Mouse (Mus musculus): ENCODE measurements at regions not wholly inside any gene's neighbourhood (a gene's known extent, or its start where the extent isn't known, plus 50 kb on each side); places are given as distances from the start of the nearest gene placed in this dataset.
A peak's percentile ranks its signal among the peaks of the same experiment; 100 is the strongest.

DNA sequence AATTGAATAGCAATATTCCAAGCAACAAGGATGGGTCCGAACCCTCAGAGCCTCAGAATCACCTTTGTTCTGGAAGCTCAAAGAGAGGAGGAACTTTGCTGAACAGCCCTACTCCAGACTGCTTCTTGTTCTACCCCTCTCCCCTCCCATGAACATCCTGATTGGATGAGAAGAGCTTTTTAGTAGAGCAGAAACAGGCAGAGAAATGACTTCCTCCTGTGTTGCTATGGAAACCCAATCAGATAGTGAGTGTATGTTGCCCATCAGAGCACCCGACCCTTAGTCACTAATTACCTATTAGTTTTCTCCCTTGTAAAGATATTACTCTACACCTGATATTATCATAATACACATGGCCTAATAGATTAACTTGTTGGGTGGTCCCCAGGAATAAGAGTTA lies 469.4 kb upstream of the Rgma start:
- no peak for DNase-seq (ENCODE audit: inconsistent ontology term)

GRCm38 (mm10) chr7:72906536-72906935 lies 468.8 kb upstream of the Rgma start:
- DNase-seq (ENCODE audit: inconsistent ontology term), result peak; percentile 47

DNA sequence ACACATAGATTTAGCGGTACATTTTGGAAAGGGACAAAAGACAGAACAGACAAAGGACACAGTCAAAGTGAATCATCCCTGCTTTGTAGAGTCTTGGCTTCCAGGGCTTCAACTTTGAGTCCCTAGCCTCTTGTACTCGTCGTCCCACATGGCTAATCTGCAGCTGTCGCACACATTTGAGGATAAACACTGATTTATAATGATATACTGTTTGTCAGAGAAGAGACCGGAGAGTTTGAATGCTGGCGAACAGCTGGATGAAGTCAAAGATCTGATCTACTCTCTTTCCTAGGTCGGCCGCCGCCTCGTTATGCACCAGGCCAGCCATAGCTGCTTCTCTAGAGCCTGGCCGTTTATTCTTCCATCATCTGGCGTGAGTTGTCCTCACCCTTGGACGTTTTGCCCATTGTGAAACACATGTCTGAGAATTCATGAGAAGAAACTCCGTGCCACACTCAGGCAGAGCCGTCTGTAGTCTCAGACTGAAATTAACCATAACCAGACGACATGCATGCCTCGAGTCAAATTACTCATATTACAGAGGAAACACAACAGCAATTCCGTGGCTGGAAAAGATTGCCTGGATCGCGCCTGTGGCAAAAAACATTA lies 448.4 kb upstream of the Rgma start:
- DNase-seq (ENCODE audit: inconsistent ontology term), result peak; percentile 6

GRCm38 (mm10) chr7:72938842-72939241 lies 436.5 kb upstream of the Rgma start:
- DNase-seq (ENCODE audit: inconsistent ontology term), result peak; percentile 57

DNA sequence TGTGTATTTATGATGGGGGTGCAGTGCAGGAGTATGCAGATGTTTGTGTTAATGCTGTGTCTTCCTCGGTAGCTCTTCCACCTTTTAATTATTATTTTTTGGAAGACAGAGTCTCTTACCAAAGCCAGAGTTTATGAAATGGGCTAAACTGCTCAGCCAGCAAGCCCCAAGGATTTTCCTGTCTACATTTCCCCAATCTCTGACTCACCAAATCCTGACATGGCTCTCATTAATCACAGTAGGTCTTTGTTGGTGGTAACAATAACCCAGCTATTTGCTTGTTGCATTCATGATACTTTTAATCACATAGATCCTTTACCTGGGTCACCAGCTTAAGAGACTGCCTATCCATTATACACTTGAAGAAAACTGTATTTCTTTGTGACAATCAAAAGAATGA lies 427.8 kb upstream of the Rgma start:
- peak; percentile 33 for DNase-seq (ENCODE audit: inconsistent ontology term)

- no peak for DNase-seq (ENCODE audit: inconsistent ontology term)
These were observed 427.3 kb upstream of the Rgma start for GRCm38 (mm10) chr7:72948026-72948425.

- DNase-seq (ENCODE audit: inconsistent ontology term), result no peak
These were observed 426.6 kb upstream of the Rgma start for GRCm38 (mm10) chr7:72948666-72949065.

DNA sequence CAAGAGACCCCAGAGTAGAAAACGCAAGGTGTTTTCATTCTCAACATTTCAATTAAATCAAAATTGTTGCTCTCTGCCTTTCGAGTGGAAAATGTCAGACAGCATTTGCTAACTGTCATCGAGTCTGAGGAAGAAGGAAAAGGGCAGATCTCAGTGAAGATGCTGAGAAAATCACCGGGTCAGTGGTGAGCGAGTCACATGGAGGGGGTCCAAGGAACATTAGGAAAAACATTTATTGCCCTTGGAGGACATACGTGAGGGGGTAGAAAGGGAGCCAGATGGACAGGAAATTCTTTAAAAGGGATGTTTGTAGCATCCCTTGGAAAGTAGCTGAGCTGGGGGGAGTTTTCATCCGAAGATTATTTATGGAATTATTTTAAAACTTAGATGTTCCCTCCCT lies 425.4 kb upstream of the Rgma start:
- no peak for DNase-seq (ENCODE audit: inconsistent ontology term)

DNA sequence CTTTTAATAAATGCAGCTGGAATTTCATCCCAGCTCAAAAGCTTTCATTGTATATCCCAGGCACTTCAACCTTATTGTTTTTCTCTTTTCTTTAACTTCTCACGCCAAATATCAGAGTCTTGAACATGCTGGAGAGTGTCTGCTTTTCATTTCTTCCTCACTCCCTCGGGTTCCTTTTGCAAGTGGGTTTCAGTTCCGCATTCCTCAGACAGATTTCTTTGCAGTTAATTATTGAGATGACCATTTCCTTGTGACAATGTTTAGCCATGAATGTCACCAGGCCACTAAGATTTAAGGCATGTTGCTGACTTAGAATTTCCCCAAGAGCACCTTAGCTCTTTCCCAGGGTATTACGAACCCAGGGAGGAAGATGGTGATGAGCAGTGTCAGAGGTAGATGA lies 417.6 kb upstream of the Rgma start:
- no peak for DNase-seq (ENCODE audit: inconsistent ontology term)

DNA sequence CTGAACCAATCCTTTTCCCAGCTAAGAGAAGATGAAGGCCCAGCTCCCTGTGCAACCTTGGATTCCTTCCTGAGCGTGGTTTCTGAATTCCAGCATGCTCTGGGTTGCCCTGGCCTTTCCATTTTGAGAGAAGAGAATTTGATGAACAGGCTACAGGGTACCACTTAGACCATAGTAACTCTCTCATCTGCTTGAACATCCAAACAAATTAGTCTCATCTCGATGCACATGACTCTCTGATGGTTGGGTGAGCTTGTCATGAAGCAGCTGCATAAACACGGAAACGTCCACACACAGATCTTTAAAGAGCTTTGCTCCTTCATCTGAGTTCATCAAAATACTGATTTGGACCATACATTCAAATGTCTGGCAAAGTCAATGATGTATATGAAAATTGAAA lies 414.0 kb upstream of the Rgma start:
- peak; percentile 24 for DNase-seq (ENCODE audit: inconsistent ontology term)

- DNase-seq (ENCODE audit: inconsistent ontology term), result no peak
These were observed 412.5 kb upstream of the Rgma start for GRCm38 (mm10) chr7:72962815-72963214.

DNA sequence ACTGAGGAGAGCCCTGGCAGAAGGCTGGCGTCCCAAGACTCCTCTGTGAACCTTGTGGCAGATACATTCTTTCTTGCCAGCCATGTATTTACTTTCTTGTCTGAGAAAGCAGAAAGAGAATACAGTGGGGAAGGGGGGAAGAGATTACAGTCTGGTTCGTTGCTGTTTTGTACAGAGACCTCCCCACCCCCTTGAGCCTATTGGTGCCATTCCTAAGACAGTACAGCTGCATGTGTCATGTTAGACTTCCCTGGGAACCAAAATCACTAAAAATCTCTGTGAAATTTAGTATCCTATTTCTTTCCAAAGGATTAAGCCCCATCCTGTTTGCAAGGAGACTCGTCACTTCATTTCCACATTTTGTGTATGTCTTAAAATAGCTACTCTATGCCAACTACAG lies 411.4 kb upstream of the Rgma start:
- DNase-seq (ENCODE audit: inconsistent ontology term), result no peak

GRCm38 (mm10) chr7:72968193-72968592 lies 407.1 kb upstream of the Rgma start:
- no peak for DNase-seq (ENCODE audit: inconsistent ontology term)

- DNase-seq (ENCODE audit: inconsistent ontology term), result no peak
These were observed 403.6 kb upstream of the Rgma start for GRCm38 (mm10) chr7:72971506-72972267.

DNA sequence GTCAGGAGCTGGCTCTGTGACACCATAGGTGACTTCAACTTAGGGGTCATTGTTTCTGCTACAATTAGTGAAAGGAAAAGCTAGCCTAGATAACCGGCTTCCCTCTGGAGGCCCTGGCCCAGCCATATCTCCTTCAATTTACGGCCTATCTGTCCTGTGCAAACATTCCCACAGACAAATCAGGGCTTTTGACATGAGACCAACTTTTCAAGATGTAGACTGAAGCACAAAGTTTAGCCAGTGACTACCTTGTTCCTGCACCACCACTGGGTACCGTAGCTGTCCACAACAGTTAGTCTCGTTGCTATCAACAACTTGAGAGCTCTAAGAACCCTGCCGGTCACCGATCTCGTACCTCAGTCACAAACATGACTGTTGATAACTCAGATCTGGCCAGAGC lies 402.9 kb upstream of the Rgma start:
- no peak for DNase-seq (ENCODE audit: inconsistent ontology term)

DNA sequence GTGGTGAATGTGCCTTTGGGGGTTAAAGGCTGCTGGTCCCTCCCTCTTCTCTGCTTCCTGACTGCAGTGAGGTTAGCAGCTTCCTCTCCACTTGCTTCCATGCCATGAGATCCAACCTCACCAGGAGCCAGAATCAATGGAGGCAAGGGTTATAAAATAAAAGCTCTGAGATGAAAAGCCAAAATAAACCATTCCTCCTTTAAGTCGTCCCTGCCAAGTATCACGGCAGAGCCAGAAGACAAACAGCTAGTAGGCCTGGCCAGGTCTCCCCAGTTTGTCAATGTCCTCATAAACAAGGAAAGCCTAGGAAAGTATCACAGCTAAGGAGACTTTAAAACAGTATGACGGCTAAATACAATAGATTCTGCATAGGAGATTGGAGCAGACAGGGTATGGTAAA lies 401.5 kb upstream of the Rgma start:
- no peak for DNase-seq (ENCODE audit: inconsistent ontology term)

- no peak for DNase-seq (ENCODE audit: inconsistent ontology term)
These were observed 400.9 kb upstream of the Rgma start for GRCm38 (mm10) chr7:72974384-72974783.

- DNase-seq (ENCODE audit: inconsistent ontology term), result no peak
These were observed 384.5 kb upstream of the Rgma start for GRCm38 (mm10) chr7:72990559-72991429.

GRCm38 (mm10) chr7:72998374-72998773 lies 376.9 kb upstream of the Rgma start:
- peak; percentile 73 for DNase-seq (ENCODE audit: inconsistent ontology term)

DNA sequence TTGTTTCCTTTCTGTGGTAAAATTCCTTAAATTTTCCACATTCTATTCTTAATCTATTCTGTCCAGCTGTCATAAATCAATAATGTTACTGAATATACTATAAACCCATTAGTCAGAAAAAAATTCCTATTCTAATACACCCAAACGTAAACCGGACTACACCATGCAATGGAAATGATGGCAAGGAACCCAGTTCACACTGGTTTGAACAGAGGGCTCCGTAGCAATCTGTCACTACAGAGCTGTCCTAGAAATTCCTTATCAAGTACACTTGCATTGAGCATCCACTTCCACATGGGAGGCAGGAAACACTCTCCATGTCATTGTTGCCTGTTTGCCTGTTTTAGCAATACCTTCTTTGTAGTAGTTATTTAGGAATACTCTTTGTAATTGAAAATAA lies 356.2 kb upstream of the Rgma start:
- no peak for DNase-seq (ENCODE audit: inconsistent ontology term)

- no peak for DNase-seq (ENCODE audit: inconsistent ontology term)
These were observed 355.4 kb upstream of the Rgma start for GRCm38 (mm10) chr7:73019764-73020354.

DNA sequence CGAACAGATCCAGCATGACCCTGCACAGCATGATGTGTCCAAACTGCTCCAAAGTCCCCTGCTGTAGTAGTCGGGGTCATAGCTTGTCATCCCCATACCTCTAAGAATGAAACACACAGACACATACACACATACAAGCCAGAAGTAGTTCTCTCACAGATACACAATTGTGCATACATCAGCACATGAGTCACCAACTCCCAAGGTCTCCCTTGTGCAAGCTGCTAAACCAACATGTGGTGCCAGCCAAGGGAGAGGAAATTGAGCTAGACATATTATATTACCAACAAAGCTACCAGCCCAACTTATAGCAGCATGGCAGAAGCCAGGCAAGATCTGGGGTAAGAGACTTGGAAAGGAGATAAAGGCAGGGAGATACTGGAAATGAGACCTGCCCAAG lies 353.5 kb upstream of the Rgma start:
- DNase-seq (ENCODE audit: inconsistent ontology term), result no peak

All from Muller cell, postnatal 12 days (primary cell).